Mouse (Mus musculus): Measurements from ENCODE around the gene Adprm.
"Not testable (repeated sequence)": the region's sequence is repeated elsewhere in the genome, so short reads cannot be mapped to it uniquely, and the experiment has no call there.

Gene Adprm

GRCm38 (mm10) chr11:67075036-67075435, 22.6 kb upstream of the Adprm start:
- DNase-seq: no peak

DNA sequence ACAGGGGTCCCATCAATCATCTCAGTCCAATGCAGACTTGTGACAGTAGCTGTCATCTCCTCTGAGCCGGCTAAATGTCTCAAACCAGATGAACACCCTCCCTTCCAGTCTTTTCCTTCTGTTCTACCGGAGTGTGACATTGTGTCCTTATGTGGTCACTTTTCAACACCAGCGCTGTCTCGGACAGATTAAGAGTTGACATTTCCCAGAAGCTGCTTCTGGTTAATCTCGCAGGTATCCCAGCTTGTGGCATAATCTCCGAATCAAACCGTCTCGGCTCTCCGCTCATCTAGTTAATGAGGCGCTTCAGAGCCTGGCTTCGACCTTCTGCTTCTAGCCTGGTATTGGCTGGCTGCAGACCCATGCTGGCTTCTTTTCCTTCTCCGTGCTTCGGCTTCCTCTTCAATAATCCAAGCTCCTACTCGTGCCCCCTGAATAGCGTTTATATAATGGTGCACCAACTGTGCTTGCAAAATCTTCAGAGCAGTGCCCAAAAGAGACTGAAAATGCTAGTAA, 20.3 kb upstream of the Adprm start:
- no peak for DNase-seq

GRCm38 (mm10) chr11:67067741-67068140, 15.3 kb upstream of the Adprm start:
- DNase-seq: no peak

DNA sequence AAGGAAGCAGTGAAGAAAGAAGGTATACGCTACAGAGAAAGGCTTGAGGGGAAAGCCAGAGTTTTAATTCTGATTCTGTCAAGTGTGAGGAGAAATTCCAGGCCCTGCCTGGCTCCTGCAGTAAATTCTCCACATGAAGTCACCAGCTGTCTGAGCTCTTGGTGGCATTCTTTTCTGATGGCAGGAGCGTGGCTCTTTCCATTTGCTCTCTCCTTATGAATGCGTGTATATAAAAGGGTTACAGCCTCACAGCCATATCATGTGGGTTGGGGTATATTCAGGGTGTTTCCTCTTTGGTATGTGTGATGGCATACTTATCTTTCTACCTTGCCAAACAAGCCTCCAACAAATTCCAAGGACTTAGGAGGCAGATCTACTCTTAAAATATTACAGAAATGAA, 10.3 kb upstream of the Adprm start:
- no peak for DNase-seq

- no peak for DNase-seq
Observed at GRCm38 (mm10) chr11:67061311-67061710, 8.9 kb upstream of the Adprm start.

DNA sequence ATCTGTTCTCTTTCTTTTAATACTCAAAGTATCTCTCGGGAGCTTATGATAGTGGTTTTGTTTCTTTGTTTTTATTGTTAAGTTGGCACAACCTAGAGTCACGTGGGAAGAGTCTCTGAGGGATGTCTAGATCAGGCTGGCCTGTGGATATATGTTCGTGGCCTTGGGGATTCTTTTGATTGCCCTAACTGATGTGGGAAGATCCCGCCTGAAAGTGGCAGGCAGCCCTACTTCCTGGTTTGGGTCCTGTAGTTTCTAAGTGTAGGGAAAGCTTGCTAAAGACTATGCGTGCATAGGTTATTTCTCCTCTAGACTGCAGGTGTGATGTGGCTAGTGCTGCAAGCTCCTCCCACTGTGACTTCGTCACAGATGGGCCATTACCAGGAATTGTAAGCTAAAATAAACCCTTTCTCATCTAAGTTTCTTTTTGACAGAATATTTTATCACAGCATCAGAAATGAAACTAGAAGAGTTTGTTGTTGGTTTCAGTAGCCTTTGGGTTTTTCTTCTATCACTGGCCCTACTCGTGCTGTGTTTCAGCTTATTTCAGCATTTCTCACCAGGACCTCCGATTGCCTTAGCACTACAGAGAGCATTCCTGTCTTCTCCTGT, 2.5 kb upstream of the Adprm start:
- no peak for DNase-seq

DNA sequence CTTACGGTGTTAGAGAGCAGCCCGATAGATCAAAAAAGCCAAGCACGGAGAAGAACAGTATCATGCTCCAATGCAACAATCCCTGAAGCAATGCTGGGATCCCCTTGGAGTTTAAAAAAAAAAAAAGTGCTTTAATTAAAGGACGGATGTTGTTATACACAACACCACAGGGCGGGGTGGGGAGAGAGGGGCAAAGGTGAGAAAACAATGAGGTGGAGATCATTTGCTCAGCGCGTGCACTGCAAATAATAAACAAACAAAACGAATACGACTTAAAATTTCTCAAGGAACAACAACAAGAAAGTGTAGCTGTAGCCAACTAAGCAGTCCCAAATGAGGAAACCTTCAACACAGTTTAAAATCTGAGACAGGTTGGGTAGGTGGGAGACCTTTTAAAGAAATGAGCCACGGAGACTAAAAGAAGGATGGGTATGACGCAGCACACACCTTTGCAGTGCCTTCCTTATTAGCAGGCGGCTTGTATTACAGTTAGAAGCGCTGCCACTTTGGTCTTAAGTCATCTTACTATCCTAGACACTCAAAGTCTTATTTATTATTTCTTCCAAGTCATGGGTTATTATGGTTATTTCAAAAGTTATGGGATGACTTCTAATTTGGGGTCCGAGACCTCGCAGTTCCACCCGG, 596 bp downstream of the Adprm start:
- DNase-seq: peak; percentile 40

DNA sequence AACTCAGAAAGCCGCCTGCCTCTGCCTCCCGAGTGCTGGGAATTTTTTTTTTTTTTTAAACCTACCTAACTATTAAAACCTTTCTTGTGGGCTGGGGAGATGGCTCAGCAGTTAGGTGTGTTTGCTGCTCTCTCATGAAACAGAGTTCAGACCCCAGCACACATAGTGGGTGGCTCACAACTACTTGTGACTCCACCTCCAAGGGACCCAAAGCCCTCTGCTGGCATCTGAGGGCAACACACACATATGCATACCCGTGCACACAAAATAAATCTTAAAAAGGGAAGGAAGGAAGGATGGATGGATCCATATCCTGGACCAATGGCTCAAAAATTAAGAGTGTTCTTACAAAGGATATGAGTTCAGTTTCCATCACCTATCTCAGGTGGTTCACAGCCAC, 3.1 kb downstream of the Adprm start:
- no peak for DNase-seq

GRCm38 (mm10) chr11:67048496-67048895, 3.9 kb downstream of the Adprm start:
- DNase-seq: no peak

DNA sequence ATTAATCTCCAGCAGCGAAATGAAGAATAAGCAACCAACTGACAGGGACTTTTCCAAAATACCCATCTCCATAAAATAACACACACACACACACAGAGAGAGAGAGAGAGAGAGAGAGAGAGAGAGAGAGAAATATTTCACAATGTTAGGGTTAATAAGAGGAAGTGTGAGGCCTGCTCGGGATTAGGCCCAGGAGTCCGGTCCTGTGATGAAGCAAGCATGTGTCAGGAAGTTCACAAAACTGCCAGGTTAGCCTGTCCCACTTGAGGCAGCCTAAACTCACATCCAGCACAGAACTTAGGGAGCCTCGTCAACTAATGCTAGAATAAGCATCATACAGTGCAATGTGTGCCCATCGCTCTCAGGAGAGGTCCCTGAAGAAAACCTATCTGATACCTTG, 5.2 kb downstream of the Adprm start:
- no peak for DNase-seq

- DNase-seq: no peak
Observed at GRCm38 (mm10) chr11:67044959-67045358, 7.4 kb downstream of the Adprm start.

- DNase-seq: no peak
Observed at GRCm38 (mm10) chr11:67043007-67043406, 9.4 kb downstream of the Adprm start.

DNA sequence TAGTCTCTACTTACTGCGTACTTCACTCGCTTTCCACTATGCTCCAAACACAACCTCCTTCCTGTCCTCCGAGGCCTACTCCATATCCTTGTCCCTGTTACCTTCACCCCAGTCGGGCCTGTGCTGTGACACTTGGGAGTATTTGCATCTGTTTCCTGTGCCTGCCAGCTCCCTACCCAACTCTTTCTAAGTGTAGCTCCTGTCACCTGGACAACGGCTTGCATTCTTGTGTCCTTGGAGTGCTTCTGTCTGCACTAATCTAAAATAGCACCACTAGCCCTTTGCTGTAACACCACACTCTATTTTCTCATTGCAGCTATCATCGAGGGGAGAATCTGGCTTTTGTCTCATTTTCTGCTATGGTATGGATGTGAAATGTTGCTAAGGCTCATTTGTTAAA, 11.9 kb downstream of the Adprm start:
- DNase-seq: no peak

DNA sequence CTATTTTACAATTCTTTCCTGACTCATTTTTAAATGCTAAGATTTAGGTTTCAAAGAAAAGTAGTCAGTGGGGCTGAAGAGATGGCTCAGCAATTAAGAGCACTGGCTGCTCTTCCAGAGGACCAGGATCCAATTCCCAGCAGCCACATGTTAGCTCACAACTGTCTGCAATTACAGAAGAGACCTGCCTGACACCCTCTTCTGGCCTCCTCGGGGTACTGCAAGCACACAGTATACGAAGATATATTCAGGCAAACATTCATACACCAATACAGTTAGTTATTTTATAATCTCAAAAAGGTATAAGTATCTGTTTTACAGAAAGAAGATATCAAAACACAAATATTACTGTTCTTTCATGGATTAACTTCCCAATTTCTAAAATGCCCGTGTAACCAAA, 12.6 kb downstream of the Adprm start:
- DNase-seq: no peak

- no peak for DNase-seq
Observed at GRCm38 (mm10) chr11:67036892-67037291, 15.5 kb downstream of the Adprm start.

DNA sequence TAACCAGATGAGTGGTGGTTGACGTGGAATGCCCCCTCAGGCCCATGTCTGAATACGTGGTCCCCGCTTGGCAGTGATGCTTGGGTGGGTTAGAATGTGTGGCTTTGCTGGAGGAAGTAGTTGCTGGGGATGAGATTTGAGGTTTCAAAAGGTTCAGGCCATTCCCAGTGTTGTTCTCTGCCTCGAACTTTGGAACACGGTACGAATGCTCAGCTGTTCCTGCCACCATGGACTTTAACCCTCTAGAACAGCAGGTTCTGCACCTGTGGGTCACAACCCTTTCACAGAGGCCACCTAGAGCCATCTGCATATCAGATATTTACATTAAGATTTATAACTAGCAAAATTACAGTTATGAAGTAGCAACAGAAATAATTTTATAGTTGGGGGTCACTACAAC, 16.2 kb downstream of the Adprm start:
- peak; percentile 82 for DNase-seq

DNA sequence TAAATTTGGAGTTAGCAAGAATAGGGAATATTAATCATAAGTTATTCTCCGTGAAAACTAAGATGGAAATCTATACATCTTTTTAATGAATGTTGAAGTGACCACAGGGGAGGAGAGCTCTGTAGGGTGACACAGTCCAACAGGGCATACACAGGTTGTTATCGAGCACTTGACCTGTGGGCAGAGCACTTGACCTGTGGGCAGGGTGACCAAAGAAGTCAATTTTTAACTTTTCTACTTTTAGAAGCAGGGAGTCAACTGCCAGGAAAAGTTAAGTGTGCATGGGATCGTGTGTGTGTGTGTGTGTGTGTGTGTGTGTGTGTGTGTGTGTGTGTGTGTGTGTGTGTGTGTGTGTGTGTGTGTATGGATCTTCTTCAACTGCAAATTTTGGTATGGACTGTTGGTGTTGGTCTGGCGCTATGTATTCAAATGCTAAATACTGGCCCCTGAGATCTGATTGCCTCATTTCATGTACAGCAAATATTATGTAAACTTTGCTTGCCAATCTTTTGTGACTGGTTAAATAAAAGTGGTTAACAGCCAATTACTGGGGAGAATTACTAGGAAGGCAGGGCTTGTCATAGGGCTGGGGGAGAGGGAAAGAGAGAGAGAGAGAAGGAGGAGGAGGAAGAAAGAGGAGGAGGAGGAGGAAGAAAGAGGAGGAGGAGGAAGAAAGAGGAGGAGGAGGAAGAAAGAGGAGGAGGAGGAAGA, 17.5 kb downstream of the Adprm start:
- peak; percentile 79 for DNase-seq

DNA sequence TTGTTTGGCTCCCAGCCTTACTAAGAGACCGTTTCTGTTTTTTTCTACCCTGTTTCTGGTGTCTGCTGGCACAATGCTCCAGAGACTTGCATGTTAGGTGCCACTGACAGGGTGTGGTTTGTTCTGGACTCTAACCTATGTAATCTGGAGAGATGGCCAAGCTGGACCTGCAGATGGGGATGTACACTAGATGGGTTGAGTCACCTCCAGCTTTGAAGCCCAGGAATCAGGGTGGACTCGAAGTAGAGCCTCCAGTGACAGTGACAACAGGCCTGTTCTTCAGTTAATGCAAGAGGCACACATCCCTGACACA, 20.8 kb downstream of the Adprm start:
- DNase-seq: no peak

GRCm38 (mm10) chr11:67030904-67031602, 21.3 kb downstream of the Adprm start:
- DNase-seq: no peak

DNA sequence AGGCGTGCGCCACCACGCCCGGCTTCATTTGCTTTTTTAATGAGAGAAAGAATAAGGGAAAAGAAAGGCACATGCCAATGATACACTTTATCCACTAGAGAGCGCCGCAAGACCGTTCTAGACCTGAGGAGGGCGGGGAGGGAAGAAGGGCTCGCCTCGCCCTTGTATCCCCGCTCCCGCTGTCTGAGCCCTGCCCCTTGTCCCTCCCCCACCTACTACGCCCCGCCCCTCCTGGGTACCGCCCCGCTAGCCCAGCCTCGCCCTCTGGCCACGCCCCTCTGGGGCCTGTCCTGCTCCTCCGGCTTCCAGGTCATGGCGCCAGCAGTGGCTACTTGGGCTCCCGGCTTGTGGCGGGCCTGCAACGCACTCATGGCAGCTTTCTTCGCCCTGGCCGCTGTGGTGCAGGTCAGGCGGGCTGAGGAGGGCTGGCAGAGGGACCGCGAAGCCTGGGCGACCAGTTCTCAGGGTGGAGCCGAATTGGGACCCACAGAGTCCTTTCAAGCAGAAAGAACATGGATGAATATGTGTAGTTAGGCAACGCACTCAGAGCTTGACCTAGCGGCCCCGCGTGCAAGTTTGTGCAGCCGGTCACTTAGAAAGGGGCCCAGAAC, 27.4 kb downstream of the Adprm start, which contains the start of gene Tmem220:
TSS of gene Tmem220 (plus strand) at position 288 of the 611 bp plus-strand sequence.
- peak; percentile 92 for DNase-seq

DNA sequence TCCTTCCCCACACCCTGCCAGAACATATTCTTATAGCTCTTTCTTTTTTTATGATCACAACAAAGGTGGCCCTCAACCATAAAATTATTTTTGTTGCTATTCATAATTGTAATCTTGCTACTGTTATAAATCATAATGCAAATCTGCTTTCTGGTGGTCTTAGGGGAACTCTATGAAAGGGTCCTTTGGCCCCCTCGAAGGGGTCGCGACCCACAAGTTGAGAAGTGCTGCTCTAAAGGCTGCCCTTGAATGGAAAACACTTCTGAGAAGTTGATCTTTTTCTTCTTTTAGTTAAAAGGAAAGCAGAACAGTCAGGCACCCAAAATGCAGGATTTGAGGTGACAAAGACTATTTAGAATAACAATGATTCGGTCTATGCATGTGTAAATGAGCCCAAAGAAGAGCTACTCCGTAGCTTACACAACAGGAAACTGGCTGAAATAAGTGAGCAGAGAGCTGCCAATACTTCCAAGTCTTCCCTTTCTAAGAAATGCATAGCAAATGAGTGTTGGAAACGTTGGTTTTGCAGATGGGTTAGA, 28.5 kb downstream of the Adprm start:
- DNase-seq: no peak

DNA sequence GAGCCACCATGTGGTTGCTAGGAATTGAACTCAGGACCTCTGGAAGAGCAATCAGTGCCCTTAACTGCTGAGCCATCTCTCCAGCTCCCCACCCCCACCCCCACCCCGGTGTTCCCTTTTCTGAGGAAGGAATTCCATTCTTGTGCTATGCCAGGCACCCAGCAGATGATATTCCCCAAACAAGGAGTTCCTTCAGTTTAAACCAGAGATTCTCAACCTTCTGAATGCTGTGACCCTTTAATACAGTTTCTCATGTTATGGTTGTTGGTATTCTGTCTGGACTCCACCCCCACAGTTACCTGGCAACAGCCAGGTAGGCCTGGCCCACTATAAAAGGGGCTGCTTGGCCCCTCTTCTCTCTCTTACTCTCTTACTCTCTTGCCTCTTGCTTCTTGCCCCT, 29.2 kb downstream of the Adprm start:
- DNase-seq: not testable (repeated sequence)
